Mouse (Mus musculus): ENCODE data around the gene Rps6ka5. TPM values are rescaled to one million over a fixed set of nuclear protein-coding genes. Genes with fewer than 3 reads are reported as not detected.

Gene Rps6ka5
- total and polyA plus RNA-seq, 3 experiments = 0.92 to 3.3 TPM; not detected in 1

DNA sequence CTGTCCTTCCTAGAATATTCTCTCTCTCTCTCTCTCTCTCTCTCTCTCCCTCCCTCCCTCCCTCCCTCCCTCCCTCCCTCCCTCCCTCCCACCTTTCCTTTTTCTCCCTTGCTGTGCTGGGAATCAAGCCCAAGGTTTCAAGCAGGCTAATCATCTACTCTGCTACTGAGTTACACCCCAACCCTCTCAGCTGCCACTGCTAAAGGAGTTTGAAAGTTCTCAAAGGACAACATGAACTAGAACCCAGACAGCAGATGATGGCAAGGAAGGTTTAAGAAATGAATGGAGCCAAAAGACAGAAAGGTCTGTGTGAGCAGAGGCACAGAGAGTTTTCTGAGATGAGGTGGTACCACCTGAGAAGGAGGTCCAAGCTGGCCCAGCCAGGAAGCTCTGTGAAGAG lies 48.5 kb upstream of the Rps6ka5 start:
- H3K4me1 ChIP-seq (ENCODE audit: control insufficient read depth in 1 of 2, insufficient read depth in 2 of 2, low read length in 2 of 2) = peaks cover 2 to 15% of the 10 kb centered on the region in 2 experiments; a peak in 2 of 4 replicates
- DNase-seq (ENCODE audit: low read depth, low spot score) = no peak
- no peak overlapping the region for H3K4me3 ChIP-seq (ENCODE audit: control insufficient read depth in 1 of 2, insufficient read depth in 1 of 2, low read depth in 2 of 2, low read length in 2 of 2)
- no peaks in the 10 kb centered on the region for H3K9me3 ChIP-seq (replicated peaks; ENCODE audit: insufficient read depth, low read length)
- H3K9ac ChIP-seq (ENCODE audit: control insufficient read depth, low read depth, low read length, poor library complexity, severe bottlenecking) = no peak overlapping the region
- H3K27me3 ChIP-seq (ENCODE audit: control insufficient read depth in 1 of 2, insufficient read depth in 2 of 2, low read length in 2 of 2) = no peaks in the 10 kb centered on the region
- TF ChIP-seq ZKSCAN1 (IDR thresholded peaks at IDR 0.05; ENCODE audit: low read depth, low read length) = no peak
- TF ChIP-seq JUND (IDR thresholded peaks at IDR 0.05; ENCODE audit: low read depth, low read length) = no peak
- no peak for TF ChIP-seq CHD1 (IDR thresholded peaks at IDR 0.05; ENCODE audit: low read depth, low read length)
- no peak for TF ChIP-seq RAD21 (IDR thresholded peaks at IDR 0.05; ENCODE audit: low read depth, low read length)
- no peak for TF ChIP-seq ETS1 (IDR thresholded peaks at IDR 0.05; ENCODE audit: low read depth, low read length)
- TF ChIP-seq SMC3 (IDR thresholded peaks at IDR 0.05; ENCODE audit: low read depth, low read length) = no peak
- TF ChIP-seq KAT2A (conservative IDR thresholded peaks at IDR 0.05; ENCODE audit: low read depth, low read length) = no peak
- H3K79me2 ChIP-seq (ENCODE audit: control insufficient read depth, insufficient read depth, low read length, poor library complexity) = no peaks in the 10 kb centered on the region
- H3K36me3 ChIP-seq (ENCODE audit: control insufficient read depth in 1 of 2, insufficient read depth in 2 of 2, low read length in 2 of 2) = peaks cover 0 to 6% of the 10 kb centered on the region in 2 experiments; a peak in 1 of 4 replicates
- no peak overlapping the region for H3K27ac ChIP-seq (ENCODE audit: control insufficient read depth, low read depth, low read length)

DNA sequence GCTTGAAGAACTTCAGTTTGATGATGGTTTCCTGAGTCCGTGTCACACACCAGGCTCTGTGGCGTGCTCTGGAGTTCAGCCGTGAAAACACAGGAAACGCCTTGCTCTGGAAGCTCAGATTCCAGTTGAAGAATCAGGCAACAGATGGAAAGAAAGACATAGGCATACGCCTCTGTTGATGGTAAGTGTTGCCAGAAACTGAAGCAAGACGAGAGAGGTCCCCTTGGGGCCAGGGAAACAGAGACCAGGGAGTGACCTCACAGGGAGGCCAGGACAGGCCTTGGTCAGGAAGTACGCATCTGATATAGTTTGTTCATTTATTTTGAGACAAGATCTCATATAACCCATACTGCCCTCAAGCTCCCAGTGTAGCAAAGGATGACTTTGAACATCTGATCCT lies 48.0 kb upstream of the Rps6ka5 start:
- Histone ChIP-seq H3K9me3 (replicated peaks; ENCODE audit: insufficient read depth, low read length) (no peaks in the 10 kb centered on the region), H3K36me3 (ENCODE audit: control insufficient read depth in 1 of 2, insufficient read depth in 2 of 2, low read length in 2 of 2) (peaks cover 0 to 6% of the 10 kb centered on the region in 2 experiments; a peak in 1 of 4 replicates), H3K27me3 (ENCODE audit: control insufficient read depth in 1 of 2, insufficient read depth in 2 of 2, low read length in 2 of 2) (no peaks in the 10 kb centered on the region), H3K79me2 (ENCODE audit: control insufficient read depth, insufficient read depth, low read length, poor library complexity) (no peaks in the 10 kb centered on the region), H3K4me3 (ENCODE audit: control insufficient read depth in 1 of 2, insufficient read depth in 1 of 2, low read depth in 2 of 2, low read length in 2 of 2) (no peak overlapping the region), H3K27ac (ENCODE audit: control insufficient read depth, low read depth, low read length) (no peak overlapping the region), H3K9ac (ENCODE audit: control insufficient read depth, low read depth, low read length, poor library complexity, severe bottlenecking) (no peak overlapping the region), H3K4me1 (ENCODE audit: control insufficient read depth in 1 of 2, insufficient read depth in 2 of 2, low read length in 2 of 2) (peaks cover 2 to 13% of the 10 kb centered on the region in 2 experiments; a peak in 2 of 4 replicates)
- TF ChIP-seq USF1 (IDR thresholded peaks at IDR 0.05; ENCODE audit: low read depth, low read length) = no peak
- no peak for TF ChIP-seq MEF2A (IDR thresholded peaks at IDR 0.05; ENCODE audit: extremely low read depth, insufficient replicate concordance, low read depth, low read length, poor library complexity, severe bottlenecking)
- DNase-seq (ENCODE audit: low read depth, low spot score) = no peak

DNA sequence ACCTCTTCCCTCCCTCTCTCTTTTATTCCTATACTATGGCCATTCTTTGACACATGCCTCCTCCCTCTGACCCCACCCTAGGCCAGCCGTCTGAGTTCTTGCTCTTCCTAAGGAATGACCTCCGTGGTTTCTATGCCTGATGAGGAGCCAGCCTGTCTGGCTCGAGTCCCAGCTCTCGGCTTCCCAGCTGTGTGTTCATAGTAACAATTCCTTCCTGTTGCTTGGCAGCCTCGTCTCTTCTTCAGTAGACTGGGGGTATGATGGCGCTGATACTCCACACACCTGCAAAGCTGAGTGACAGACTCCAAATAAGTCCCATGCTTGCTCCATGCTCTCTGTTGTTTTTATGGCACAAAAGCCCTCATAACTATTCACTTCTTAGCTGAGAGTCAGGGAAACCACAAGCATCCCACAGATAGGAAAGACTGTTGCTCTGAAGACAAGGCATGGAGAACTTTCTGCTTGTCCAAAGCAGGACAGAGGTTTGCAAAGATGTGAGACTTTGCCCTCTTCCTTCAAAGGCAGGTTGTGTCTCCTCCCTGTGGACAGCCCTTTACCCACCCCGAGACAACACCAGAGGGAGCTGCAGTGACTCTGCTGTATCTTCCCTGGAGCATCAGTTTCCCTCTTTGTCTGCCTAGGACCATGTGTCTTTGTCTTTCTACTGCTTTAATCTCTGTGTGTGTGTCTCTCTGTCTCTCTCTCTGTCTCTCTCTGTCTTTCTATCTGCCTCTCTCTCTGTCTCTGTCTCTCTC lies 45.6 kb upstream of the Rps6ka5 start:
- Histone ChIP-seq H3K79me2 (ENCODE audit: control insufficient read depth, insufficient read depth, low read length, poor library complexity) (no peaks in the 10 kb centered on the region), H3K9me3 (replicated peaks; ENCODE audit: insufficient read depth, low read length) (no peaks in the 10 kb centered on the region), H3K27me3 (ENCODE audit: control insufficient read depth in 1 of 2, insufficient read depth in 2 of 2, low read length in 2 of 2) (no peaks in the 10 kb centered on the region), H3K9ac (ENCODE audit: control insufficient read depth, low read depth, low read length, poor library complexity, severe bottlenecking) (no peak overlapping the region), H3K27ac (ENCODE audit: control insufficient read depth, low read depth, low read length) (no peak overlapping the region), H3K4me3 (ENCODE audit: control insufficient read depth in 1 of 2, insufficient read depth in 1 of 2, low read depth in 2 of 2, low read length in 2 of 2) (no peak overlapping the region), H3K4me1 (ENCODE audit: control insufficient read depth in 1 of 2, insufficient read depth in 2 of 2, low read length in 2 of 2) (no peaks in the 10 kb centered on the region), H3K36me3 (ENCODE audit: control insufficient read depth in 1 of 2, insufficient read depth in 2 of 2, low read length in 2 of 2) (no peaks in the 10 kb centered on the region)
- TF ChIP-seq MAX (IDR thresholded peaks at IDR 0.05; ENCODE audit: low read length) = no peak
- TF ChIP-seq EP300 (IDR thresholded peaks at IDR 0.05; ENCODE audit: low read depth in 1 of 2, low read length in 2 of 2) = no peak
- no peak for TF ChIP-seq MYC (IDR thresholded peaks at IDR 0.05; ENCODE audit: low read depth, low read length)
- TF ChIP-seq TCF12 (IDR thresholded peaks at IDR 0.05; ENCODE audit: low read depth, low read length) = no peak
- peak; percentile 57 for TF ChIP-seq SMC3 (IDR thresholded peaks at IDR 0.05; ENCODE audit: low read depth, low read length)
- TF ChIP-seq TBP (IDR thresholded peaks at IDR 0.05; ENCODE audit: low read depth, low read length) = no peak
- TF ChIP-seq RAD21 (IDR thresholded peaks at IDR 0.05; ENCODE audit: low read depth, low read length) = peak; percentile 24
- no peak for TF ChIP-seq MAFK (IDR thresholded peaks at IDR 0.05; ENCODE audit: borderline replicate concordance, low read depth, low read length)
- no peak for TF ChIP-seq NELFE (IDR thresholded peaks at IDR 0.05; ENCODE audit: low read depth, low read length)
- no peak for TF ChIP-seq ELF1 (IDR thresholded peaks at IDR 0.05; ENCODE audit: low read depth, low read length)
- TF ChIP-seq ZNF384 (IDR thresholded peaks at IDR 0.05; ENCODE audit: low read depth, low read length) = no peak
- TF ChIP-seq HCFC1 (IDR thresholded peaks at IDR 0.05; ENCODE audit: low read depth, low read length) = no peak
- TF ChIP-seq POLR2A (IDR thresholded peaks at IDR 0.05; ENCODE audit: control insufficient read depth in 1 of 2, insufficient read depth in 1 of 2, low read depth in 1 of 2, low read length in 2 of 2, poor library complexity in 1 of 2) = no peak
- TF ChIP-seq CHD1 (IDR thresholded peaks at IDR 0.05; ENCODE audit: low read depth, low read length) = no peak
- TF ChIP-seq CTCF (IDR thresholded peaks at IDR 0.05 in 2 of 3, conservative IDR thresholded peaks at IDR 0.05 in 1 of 3; ENCODE audit: control insufficient read depth in 1 of 3, insufficient read depth in 1 of 3, low read depth in 2 of 3, low read length in 3 of 3, poor library complexity in 1 of 3, severe bottlenecking in 1 of 3) = peak; percentile 22 to 52 (median 29); a peak in 3 of 6 replicates
- TF ChIP-seq TAL1 (IDR thresholded peaks at IDR 0.05; ENCODE audit: low read length) = no peak
- no peak for TF ChIP-seq POLR2AphosphoS5 (IDR thresholded peaks at IDR 0.05; ENCODE audit: borderline replicate concordance, low read depth, low read length)
- no peak for TF ChIP-seq CHD2 (IDR thresholded peaks at IDR 0.05; ENCODE audit: low read length)
- TF ChIP-seq ZC3H11A (IDR thresholded peaks at IDR 0.05; ENCODE audit: low read depth, low read length) = peak; percentile 33; the same call in 1 of the 2 replicates
- TF ChIP-seq JUND (IDR thresholded peaks at IDR 0.05; ENCODE audit: low read depth, low read length) = no peak
- DNase-seq (ENCODE audit: low read depth, low spot score) = peak; percentile 27

All from MEL (cell line).